ENCODE assay signal across 24 mouse cellular contexts in the genomic region with DNA sequence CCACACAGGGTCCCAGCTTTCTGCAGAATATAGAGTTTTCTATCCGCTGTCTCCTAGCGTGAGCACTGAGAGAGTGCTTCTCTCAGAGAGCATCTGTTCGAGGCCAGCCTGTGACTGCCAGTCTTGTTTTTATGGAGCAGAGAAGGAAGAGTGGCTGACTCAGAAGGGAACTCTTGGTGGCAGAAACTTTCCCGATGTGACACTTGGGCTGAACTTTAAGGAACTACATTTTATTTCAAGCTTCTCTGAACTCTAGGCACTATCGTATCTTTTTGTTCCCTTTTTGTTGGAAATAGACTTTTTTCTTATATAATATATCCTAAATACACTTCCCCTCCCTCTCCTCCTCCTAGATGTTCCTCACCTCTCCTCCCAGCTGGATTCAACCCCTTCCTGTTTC.
"Had no signal": no experiment of that assay in that cellular context is flagged by ENCODE, and none has a peak within 500 bp of the region (broad histone marks: within the 10 kb centered on the region; RNA-seq: fewer than 3 reads in every experiment).

No protein-coding gene starts in this region.

- H3K9ac ChIP-seq: limb, embryonic 13.5 days; liver, embryonic 12.5 days; liver, embryonic 15.5 days; lung, embryonic 15.5 days; midbrain, embryonic 13.5 days; neural tube, embryonic 13.5 days had no signal

- H3K27ac ChIP-seq: layer of hippocampus, adult 2 months; limb, embryonic 10.5 days; limb, embryonic 13.5 days; liver, embryonic 12.5 days; liver, embryonic 15.5 days; lung, embryonic 15.5 days; midbrain, embryonic 10.5 days; midbrain, embryonic 13.5 days; neural tube, embryonic 13.5 days had no signal

- H3K4me2 ChIP-seq: limb, embryonic 13.5 days; liver, embryonic 12.5 days; liver, embryonic 15.5 days; lung, embryonic 15.5 days; midbrain, embryonic 13.5 days; neural tube, embryonic 13.5 days had no signal

- DNase-seq: kidney, adult 18-20 months; kidney, adult 9 months; kidney, postnatal 14 days; layer of hippocampus, adult 9-11 months; liver; lung, adult 18-20 months; lung, postnatal 10 days; lung, postnatal 36 days; right cerebral cortex, adult 18-20 months; right cerebral cortex, postnatal 14 days; right cerebral cortex, postnatal 4 days; thymus, postnatal 25 days had no signal

- H3K4me1 ChIP-seq: liver, embryonic 15.5 days; lung, embryonic 15.5 days; neural tube, embryonic 13.5 days had no signal

- H3K27me3 ChIP-seq: limb, embryonic 13.5 days; liver, embryonic 12.5 days; liver, embryonic 15.5 days; lung, embryonic 15.5 days; midbrain, embryonic 13.5 days; neural tube, embryonic 13.5 days had no signal

- H3K9me3 ChIP-seq: limb, embryonic 10.5 days; limb, embryonic 13.5 days; liver, embryonic 12.5 days; liver, embryonic 15.5 days; lung, embryonic 15.5 days; megakaryocyte, embryonic 14.5 days; midbrain, embryonic 10.5 days; midbrain, embryonic 13.5 days; neural tube, embryonic 13.5 days had no signal

- H3K36me3 ChIP-seq: limb, embryonic 10.5 days; limb, embryonic 13.5 days; liver, embryonic 12.5 days; liver, embryonic 15.5 days; lung, embryonic 15.5 days; midbrain, embryonic 10.5 days; midbrain, embryonic 13.5 days; neural tube, embryonic 13.5 days had no signal

- ATAC-seq: liver, embryonic 12.5 days; midbrain, embryonic 13.5 days; midbrain, embryonic 16.5 days had no signal

- H3K4me3 ChIP-seq: layer of hippocampus, adult 2 months; limb, embryonic 10.5 days; limb, embryonic 13.5 days; liver, embryonic 12.5 days; liver, embryonic 15.5 days; lung, embryonic 15.5 days; megakaryocyte, embryonic 14.5 days; midbrain, embryonic 10.5 days; midbrain, embryonic 13.5 days; myocyte; neural tube, embryonic 13.5 days had no signal
